Mouse (Mus musculus): ENCODE results near the gene Kremen1. TPM values are rescaled to one million over a fixed set of nuclear protein-coding genes. Genes with fewer than 3 reads are reported as not detected.

Kremen1 gene
- polyA plus RNA-seq, 1 experiment from 2014 or later = 13.3 TPM

DNA sequence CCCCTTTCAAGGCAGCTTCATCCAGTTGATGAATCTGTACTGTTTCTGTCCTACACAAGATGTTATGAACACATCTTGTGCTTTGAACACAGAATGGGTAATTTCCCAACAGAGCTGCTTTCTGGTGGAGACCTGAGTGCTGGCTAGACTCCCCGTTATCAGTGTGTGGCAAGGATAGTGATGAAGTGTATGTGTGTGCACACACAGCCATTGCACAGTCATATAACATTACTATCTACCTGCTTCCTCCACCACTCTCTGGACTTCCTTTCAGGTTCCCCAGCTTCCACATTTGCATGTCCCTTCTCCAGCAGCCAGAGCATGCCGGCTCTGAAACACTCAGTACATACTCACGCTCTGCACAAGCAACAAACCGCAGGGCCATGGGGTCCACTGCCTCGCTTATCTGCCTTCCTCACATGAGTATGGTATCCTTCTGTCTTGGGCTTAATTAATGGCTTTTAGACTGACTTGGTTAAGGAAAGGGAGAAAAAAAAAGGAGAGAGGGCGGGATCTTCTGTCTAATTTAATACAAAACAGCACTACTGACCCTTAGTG is 46.8 kb downstream of the Kremen1 start:
- H3K36me3 ChIP-seq (ENCODE audit: insufficient read depth, low read length) = no peaks in the 10 kb centered on the region; the same call in 1 of the 2 replicates
- H3K27me3 ChIP-seq (replicated peaks; ENCODE audit: insufficient read depth, low read length) = no peaks in the 10 kb centered on the region
- DNase-seq (ENCODE audit: low spot score) = no peak
- no peak overlapping the region for H3K27ac ChIP-seq (ENCODE audit: low read length)
- no peak for TF ChIP-seq EP300 (IDR thresholded peaks at IDR 0.05)
- TF ChIP-seq CTCF (IDR thresholded peaks at IDR 0.05) = no peak
- H3K9me3 ChIP-seq (ENCODE audit: low read length) = no peaks in the 10 kb centered on the region
- H3K4me2 ChIP-seq (replicated peaks; ENCODE audit: low read depth, low read length) = no peak overlapping the region
- ATAC-seq = no peak
- 74% methylated on average over 6 of the region's 6 CpGs for WGBS
- no peak overlapping the region for H3K9ac ChIP-seq (replicated peaks; ENCODE audit: low read depth)
- H3K4me1 ChIP-seq (ENCODE audit: insufficient read depth, low read depth, low read length) = no peaks in the 10 kb centered on the region
- H3K4me3 ChIP-seq (ENCODE audit: low read depth, low read length) = no peak overlapping the region

DNA sequence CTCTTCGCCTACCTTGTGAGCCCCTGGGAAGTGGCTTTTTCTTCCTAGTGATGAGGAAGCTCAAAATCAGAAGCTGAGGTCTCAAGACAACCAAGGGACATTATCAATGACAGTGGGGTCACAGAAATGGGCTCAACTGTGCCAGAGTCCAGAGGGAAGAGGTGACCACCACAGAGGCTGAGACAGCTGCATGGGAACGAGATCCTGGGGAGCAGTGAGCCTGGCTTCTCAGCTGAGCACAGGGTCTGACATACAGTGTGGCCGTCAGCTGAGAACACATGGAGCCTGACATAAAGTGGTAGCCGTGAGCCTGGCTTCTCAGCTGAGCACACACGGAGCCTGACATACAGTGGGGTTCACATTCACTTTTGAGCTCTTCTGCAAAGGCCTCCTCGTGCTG is 58.3 kb downstream of the Kremen1 start:
- ATAC-seq = no peak
- no peaks in the 10 kb centered on the region for H3K4me1 ChIP-seq (ENCODE audit: insufficient read depth, low read depth, low read length)
- 86% methylated on average over 6 of the region's 6 CpGs for WGBS
- H3K9me3 ChIP-seq (ENCODE audit: low read length) = no peaks in the 10 kb centered on the region
- no peak overlapping the region for H3K4me3 ChIP-seq (ENCODE audit: low read depth, low read length)
- H3K9ac ChIP-seq (replicated peaks; ENCODE audit: low read depth) = no peak overlapping the region
- peaks cover 21% of the 10 kb centered on the region; the same call in 1 of the 2 replicates for H3K36me3 ChIP-seq (ENCODE audit: insufficient read depth, low read length)
- no peak for DNase-seq (ENCODE audit: low spot score)
- no peak overlapping the region for H3K27ac ChIP-seq (ENCODE audit: low read length)
- no peaks in the 10 kb centered on the region for H3K27me3 ChIP-seq (replicated peaks; ENCODE audit: insufficient read depth, low read length)
- TF ChIP-seq CTCF (IDR thresholded peaks at IDR 0.05) (no peak), EP300 (IDR thresholded peaks at IDR 0.05) (no peak)
- no peak overlapping the region for H3K4me2 ChIP-seq (replicated peaks; ENCODE audit: low read depth, low read length)

DNA sequence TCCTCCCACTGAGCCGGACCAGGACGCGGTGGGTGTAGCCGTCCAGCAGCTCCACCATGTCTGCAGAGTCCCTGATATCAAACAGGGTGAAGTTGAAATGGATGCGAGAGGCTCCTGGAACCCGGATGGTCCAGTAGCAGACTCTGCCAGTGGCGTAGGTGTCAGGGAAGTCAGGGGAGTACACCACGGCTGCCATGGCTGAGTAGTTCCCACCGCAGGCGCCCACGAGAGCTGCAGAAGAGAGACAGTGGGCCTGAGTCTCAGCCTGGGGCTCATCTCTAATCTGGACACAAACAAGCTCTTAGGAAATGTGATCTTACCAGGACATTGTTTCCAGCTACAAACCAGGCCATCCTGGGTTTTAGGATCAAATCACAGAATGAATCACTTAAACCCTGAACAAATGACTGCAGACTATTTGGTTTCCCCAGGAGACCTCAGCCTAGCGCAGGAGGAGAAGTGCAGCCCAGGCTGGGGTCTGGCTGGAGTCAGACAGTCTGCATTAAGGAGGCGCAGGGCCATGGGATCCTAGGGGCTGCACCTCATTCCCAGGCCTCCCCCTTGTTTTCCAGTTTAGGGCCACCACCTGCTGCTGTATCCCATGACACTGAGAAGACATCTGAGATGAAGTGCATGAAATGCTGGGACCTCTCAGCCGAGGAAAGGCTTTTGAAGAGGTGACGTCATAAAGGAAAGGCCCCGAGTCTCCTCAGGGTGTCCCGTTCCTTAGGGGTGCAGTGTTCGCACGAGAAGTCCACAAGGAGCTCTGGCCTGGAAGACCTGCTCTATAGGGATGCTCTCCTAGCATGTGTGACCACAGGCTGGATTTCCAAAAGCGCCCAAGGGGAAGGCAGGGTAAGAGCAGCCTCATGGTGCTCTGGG is 59.3 kb downstream of the Kremen1 start:
- DNase-seq (ENCODE audit: low spot score) (no peak), ATAC-seq (no peak)
- 90% methylated on average over 20 of the region's 20 CpGs for WGBS
- Histone ChIP-seq H3K9ac (replicated peaks; ENCODE audit: low read depth) (no peak overlapping the region), H3K4me1 (ENCODE audit: insufficient read depth, low read depth, low read length) (no peaks in the 10 kb centered on the region), H3K36me3 (ENCODE audit: insufficient read depth, low read length) (peaks cover 21% of the 10 kb centered on the region; the same call in 1 of the 2 replicates), H3K27ac (ENCODE audit: low read length) (no peak overlapping the region), H3K4me2 (replicated peaks; ENCODE audit: low read depth, low read length) (no peak overlapping the region), H3K9me3 (ENCODE audit: low read length) (no peaks in the 10 kb centered on the region), H3K27me3 (replicated peaks; ENCODE audit: insufficient read depth, low read length) (no peaks in the 10 kb centered on the region), H3K4me3 (ENCODE audit: low read depth, low read length) (no peak overlapping the region)
- TF ChIP-seq CTCF (IDR thresholded peaks at IDR 0.05) (no peak), EP300 (IDR thresholded peaks at IDR 0.05) (no peak)

DNA sequence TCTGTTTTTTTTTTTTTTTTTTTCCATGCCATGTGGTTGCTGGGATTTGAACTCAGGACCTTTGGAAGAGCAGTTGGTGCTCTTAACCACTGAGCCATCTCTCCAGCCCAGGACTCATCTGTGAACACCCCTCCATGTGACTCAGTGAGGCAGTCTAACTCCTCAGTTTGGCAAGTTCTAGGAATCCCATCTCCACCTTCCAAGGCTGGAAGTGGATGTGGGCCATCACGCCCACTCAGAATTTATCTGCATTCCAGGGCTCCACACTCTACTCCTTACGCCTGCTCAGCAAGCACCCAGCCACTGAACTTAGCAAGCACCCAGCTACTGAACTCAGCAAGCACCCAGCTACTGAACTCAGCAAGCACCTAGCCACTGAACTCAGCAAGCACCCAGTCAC is 61.5 kb downstream of the Kremen1 start:
- WGBS = 75% methylated on average over 2 of the region's 2 CpGs
- ATAC-seq (no peak), DNase-seq (ENCODE audit: low spot score) (no peak)
- H3K4me1 ChIP-seq (ENCODE audit: insufficient read depth, low read depth, low read length) = no peaks in the 10 kb centered on the region
- H3K4me2 ChIP-seq (replicated peaks; ENCODE audit: low read depth, low read length) = no peak overlapping the region
- no peak overlapping the region for H3K27ac ChIP-seq (ENCODE audit: low read length)
- TF ChIP-seq EP300 (IDR thresholded peaks at IDR 0.05) = no peak
- H3K36me3 ChIP-seq (ENCODE audit: insufficient read depth, low read length) = peaks cover 21% of the 10 kb centered on the region; the same call in 1 of the 2 replicates
- H3K9ac ChIP-seq (replicated peaks; ENCODE audit: low read depth) = no peak overlapping the region
- H3K27me3 ChIP-seq (replicated peaks; ENCODE audit: insufficient read depth, low read length) = no peaks in the 10 kb centered on the region
- H3K4me3 ChIP-seq (ENCODE audit: low read depth, low read length) = no peak overlapping the region
- H3K9me3 ChIP-seq (ENCODE audit: low read length) = no peaks in the 10 kb centered on the region

DNA sequence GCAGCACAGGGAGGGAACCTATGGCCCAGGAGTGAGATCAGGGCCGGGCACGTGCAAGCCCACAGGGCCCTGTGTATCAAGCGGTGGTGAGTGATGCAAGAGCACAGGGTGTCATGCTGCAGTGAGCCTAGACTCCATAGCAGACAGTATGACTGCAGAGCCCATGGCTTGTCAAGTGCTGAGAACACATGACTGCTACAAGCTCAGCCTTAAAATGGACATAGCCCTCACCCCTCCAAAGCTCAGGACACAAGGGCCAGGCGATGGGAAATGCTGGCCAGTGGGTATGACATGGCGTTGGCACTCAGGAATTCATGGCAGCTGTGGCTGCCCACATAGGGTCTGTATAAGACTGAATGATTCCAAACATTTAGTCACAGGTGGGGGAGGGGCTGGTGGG is 64.3 kb downstream of the Kremen1 start:
- Histone ChIP-seq H3K4me1 (ENCODE audit: insufficient read depth, low read depth, low read length) (no peaks in the 10 kb centered on the region), H3K9me3 (ENCODE audit: low read length) (no peaks in the 10 kb centered on the region), H3K36me3 (ENCODE audit: insufficient read depth, low read length) (peaks cover 13% of the 10 kb centered on the region; the same call in 1 of the 2 replicates), H3K9ac (replicated peaks; ENCODE audit: low read depth) (no peak overlapping the region), H3K4me2 (replicated peaks; ENCODE audit: low read depth, low read length) (no peak overlapping the region), H3K27ac (ENCODE audit: low read length) (no peak overlapping the region), H3K27me3 (replicated peaks; ENCODE audit: insufficient read depth, low read length) (no peaks in the 10 kb centered on the region), H3K4me3 (ENCODE audit: low read depth, low read length) (no peak overlapping the region)
- 84% methylated on average over 5 of the region's 5 CpGs for WGBS
- no peak for ATAC-seq
- no peak for DNase-seq (ENCODE audit: low spot score)
- no peak for TF ChIP-seq CTCF (IDR thresholded peaks at IDR 0.05)
- no peak for TF ChIP-seq EP300 (IDR thresholded peaks at IDR 0.05)

DNA sequence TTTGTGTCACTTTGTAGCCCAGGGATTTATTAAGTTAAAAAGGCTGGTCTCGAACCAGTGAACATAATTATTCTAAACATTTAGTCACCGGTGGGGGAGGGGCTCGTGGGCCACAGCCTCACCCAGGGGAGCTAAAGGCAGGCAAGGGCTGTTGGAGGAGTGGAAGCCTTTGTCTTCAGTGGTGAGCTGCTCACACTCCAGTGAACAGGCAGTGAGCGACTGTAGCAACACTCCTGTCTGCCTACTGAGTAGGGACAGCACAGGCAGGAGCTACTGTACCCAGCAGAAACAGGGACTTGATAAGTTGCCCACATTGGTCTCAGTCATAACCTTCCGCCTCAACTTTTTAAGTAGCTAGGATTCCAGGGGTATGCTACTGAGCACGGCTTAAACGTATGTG is 64.8 kb downstream of the Kremen1 start:
- ATAC-seq (no peak), DNase-seq (ENCODE audit: low spot score) (no peak)
- no peak overlapping the region for H3K4me3 ChIP-seq (ENCODE audit: low read depth, low read length)
- H3K4me2 ChIP-seq (replicated peaks; ENCODE audit: low read depth, low read length) = no peak overlapping the region
- H3K9ac ChIP-seq (replicated peaks; ENCODE audit: low read depth) = no peak overlapping the region
- H3K9me3 ChIP-seq (ENCODE audit: low read length) = no peaks in the 10 kb centered on the region
- no peak for TF ChIP-seq EP300 (IDR thresholded peaks at IDR 0.05)
- no peaks in the 10 kb centered on the region for H3K4me1 ChIP-seq (ENCODE audit: insufficient read depth, low read depth, low read length)
- H3K27me3 ChIP-seq (replicated peaks; ENCODE audit: insufficient read depth, low read length) = no peaks in the 10 kb centered on the region
- H3K36me3 ChIP-seq (ENCODE audit: insufficient read depth, low read length) = peaks cover 9% of the 10 kb centered on the region; the same call in 1 of the 2 replicates
- H3K27ac ChIP-seq (ENCODE audit: low read length) = no peak overlapping the region
- WGBS = 78% methylated on average over 7 of the region's 7 CpGs
